Mouse (Mus musculus) heart, postnatal 0 days (tissue): ENCODE results near the gene Pcna. TPM values are rescaled to one million over a fixed set of nuclear protein-coding genes. Genes with fewer than 3 reads are reported as not detected.
A peak's percentile ranks its signal among the peaks of the same experiment; 100 is the strongest.

Experiments used
- ATAC-seq: fragments of 200-750 bp; cut with Nextera tagmentation; 2 replicates; pipeline ENCODE4 v1.8.0; 2017; ENCODE audit warnings: low read depth, moderate number of reproducible peaks, moderate library complexity; ENCODE audit not compliant: insufficient read depth
- DNase-seq: peaks from one replicate; pipeline ENCODE4 v3.0.0-alpha.2; 2016; ENCODE audit warnings: low spot score
- H3K27ac ChIP-seq: fragments of 300-500 bp; sonication (generic); 2 replicates; pipeline ENCODE4 v1.5.1; 2014; ENCODE audit warnings: low read depth, mild to moderate bottlenecking
- H3K27me3 ChIP-seq: fragments of 300-500 bp; sonication (generic); 2 replicates; pipeline ENCODE4 v1.6.1; 2014; ENCODE audit warnings: low read length, mixed read lengths; ENCODE audit not compliant: control insufficient read depth, insufficient read depth
- H3K36me3 ChIP-seq: fragments of 300-500 bp; sonication (generic); replicated peaks from 2 replicates; pipeline ENCODE4 v1.6.1; 2014; ENCODE audit warnings: low read length, mixed read lengths; ENCODE audit not compliant: control insufficient read depth, insufficient read depth
- H3K4me1 ChIP-seq: fragments of 300-500 bp; sonication (generic); 2 replicates; pipeline ENCODE4 v1.6.1; 2014; ENCODE audit warnings: antibody characterized with exemption; ENCODE audit not compliant: control insufficient read depth, insufficient read depth
- H3K4me2 ChIP-seq: fragments of 300-500 bp; sonication (generic); 2 replicates; pipeline ENCODE4 v1.6.1; 2014; ENCODE audit warnings: low read depth, mild to moderate bottlenecking, low read length, moderate library complexity
- H3K4me3 ChIP-seq: fragments of 300-500 bp; sonication (generic); 2 replicates; pipeline ENCODE4 v1.5.1; 2014; ENCODE audit warnings: low read depth, low read length
- H3K9ac ChIP-seq: fragments of 300-500 bp; sonication (generic); replicated peaks from 2 replicates; pipeline ENCODE4 v1.6.1; 2014; ENCODE audit warnings: low read depth, low read length, mixed read lengths
- H3K9me3 ChIP-seq: fragments of 300-500 bp; sonication (generic); replicated peaks from 2 replicates; pipeline ENCODE4 v1.6.1; 2016; ENCODE audit warnings: low read length; ENCODE audit not compliant: control insufficient read depth
- CTCF ChIP-seq: IDR thresholded peaks from 2 replicates; pipeline ENCODE4 v1.5.1; 2016; ENCODE audit warnings: antibody characterized with exemption, control low read depth, low read depth
- EP300 ChIP-seq: IDR thresholded peaks from 2 replicates; pipeline ENCODE4 v1.6.1; 2016; ENCODE audit warnings: antibody characterized with exemption, low read depth
- WGBS: fragments of 180-500 bp; shearing (Covaris S2); extraction: QIAGEN DNeasy Blood & Tissue Kit; methylation state at CpG from one replicate; pipeline ENCODE4 v1.1.7; 2014; 5-methylcytosine and 5-hydroxymethylcytosine counted together
- polyA plus RNA-seq: library from polyadenylated mRNA; unstranded; fragments of >200 nt; fragmentation: Nextera tagmentation; extraction: Ambion mirVana; gene quantifications from 2 replicates; pipeline ENCODE4 v1.2.1, GENCODE M21; 2015
- total RNA-seq: library from RNA; depleted of rRNA; stranded (reverse); fragments of >200 nt; gene quantifications from 2 replicates; pipeline ENCODE4 v1.2.3, GENCODE M21; 2014; ENCODE audit warnings: low replicate concordance

Gene Pcna
- total and polyA plus RNA-seq, 2 experiments from 2014 or later = 74.8 to 142 TPM

DNA sequence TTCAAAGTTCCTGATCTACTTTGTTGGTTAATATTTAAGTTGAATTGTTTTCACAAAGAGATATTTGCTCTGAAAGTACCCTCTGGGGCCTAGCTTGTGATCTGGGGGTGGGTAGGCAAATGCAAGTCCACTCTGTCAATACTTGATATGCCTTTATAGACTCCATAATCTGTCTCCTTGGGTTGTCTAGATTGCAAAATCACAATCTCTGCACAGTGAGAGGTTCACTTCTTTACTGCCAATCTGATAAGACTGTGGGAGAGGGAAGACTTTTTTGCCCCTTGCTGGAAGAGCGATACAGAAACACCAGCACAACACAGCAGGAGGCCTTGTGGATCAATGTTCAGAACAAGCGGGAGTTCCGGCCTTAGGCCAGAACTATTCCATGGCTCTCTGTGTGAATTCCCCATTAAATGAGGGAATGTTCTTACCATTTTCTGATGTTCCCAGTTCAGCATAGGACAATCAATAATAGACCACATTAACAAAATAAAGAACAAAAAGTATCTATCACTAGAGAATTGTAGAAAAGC lies 20.6 kb downstream of the Pcna start:
- no peaks in the 10 kb centered on the region for H3K27me3 ChIP-seq
- no peaks in the 10 kb centered on the region for H3K9me3 ChIP-seq
- ATAC-seq (no peak), DNase-seq (no peak)
- H3K36me3 ChIP-seq = no peaks in the 10 kb centered on the region
- TF ChIP-seq CTCF (no peak), EP300 (no peak)
- WGBS = 92% methylated on average over 3 of the region's 3 CpGs
- no peaks in the 10 kb centered on the region for H3K4me1 ChIP-seq
- no peak overlapping the region for H3K4me2 ChIP-seq
- no peak overlapping the region for H3K9ac ChIP-seq
- H3K27ac ChIP-seq = no peak overlapping the region
- no peak overlapping the region for H3K4me3 ChIP-seq

DNA sequence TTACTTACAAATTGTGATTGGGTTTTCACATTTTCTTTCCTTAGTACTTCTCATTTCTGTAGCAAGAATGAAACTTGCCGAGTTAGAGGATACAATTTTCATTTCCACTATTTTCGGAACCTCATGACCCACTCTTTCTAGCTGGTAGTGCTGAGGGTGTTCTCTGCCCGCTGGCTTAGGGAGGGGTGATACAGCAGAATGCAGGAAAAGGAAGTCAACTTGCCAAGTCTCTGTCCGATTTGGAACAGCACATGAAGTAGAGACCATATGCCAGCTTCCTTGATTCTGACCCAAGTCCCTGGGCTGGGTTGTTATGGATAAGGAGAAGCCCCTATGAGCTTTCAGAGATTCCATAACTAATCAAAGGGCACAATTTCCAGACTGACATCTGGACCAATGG lies 28.8 kb downstream of the Pcna start:
- Histone ChIP-seq H3K27me3 (no peaks in the 10 kb centered on the region), H3K4me2 (no peak overlapping the region), H3K9ac (no peak overlapping the region), H3K36me3 (no peaks in the 10 kb centered on the region), H3K9me3 (no peaks in the 10 kb centered on the region), H3K4me1 (no peaks in the 10 kb centered on the region), H3K4me3 (no peak overlapping the region), H3K27ac (no peak overlapping the region)
- WGBS = 75% methylated on average over 4 of the region's 4 CpGs
- TF ChIP-seq EP300 = no peak
- no peak for TF ChIP-seq CTCF
- DNase-seq = no peak
- ATAC-seq = no peak

DNA sequence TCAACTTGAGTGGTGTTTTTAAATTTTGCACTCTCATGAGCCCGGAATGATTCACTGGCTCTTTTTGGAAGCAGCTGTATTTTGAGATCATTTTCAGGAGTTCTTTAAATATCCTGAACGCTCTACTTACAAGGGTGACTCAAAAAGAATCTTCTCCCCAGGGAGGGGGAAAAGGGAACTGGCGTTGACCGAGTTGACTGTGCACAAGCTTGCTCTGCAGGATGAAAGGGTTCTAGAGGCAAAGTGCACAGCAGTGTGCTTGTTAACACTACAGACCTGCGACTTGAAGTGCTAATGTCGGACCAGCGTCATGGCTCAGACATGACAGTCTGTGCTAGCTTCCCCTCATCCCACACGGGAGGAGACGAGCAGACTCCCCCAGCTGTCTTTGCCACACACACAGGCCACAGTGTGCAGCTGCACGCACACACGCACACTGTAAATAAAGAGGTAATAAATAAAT lies 31.5 kb downstream of the Pcna start:
- Histone ChIP-seq H3K4me3 (no peak overlapping the region), H3K9me3 (no peaks in the 10 kb centered on the region), H3K4me1 (no peaks in the 10 kb centered on the region), H3K36me3 (no peaks in the 10 kb centered on the region), H3K9ac (no peak overlapping the region), H3K27ac (no peak overlapping the region), H3K4me2 (peak overlapping the region; percentile 11; the same call in 1 of the 2 replicates), H3K27me3 (no peaks in the 10 kb centered on the region)
- 27% methylated on average over 11 of the region's 11 CpGs for WGBS
- TF ChIP-seq EP300 (no peak), CTCF (no peak)
- DNase-seq = peak; percentile 28
- ATAC-seq = no peak; the same call in 1 of the 2 replicates

DNA sequence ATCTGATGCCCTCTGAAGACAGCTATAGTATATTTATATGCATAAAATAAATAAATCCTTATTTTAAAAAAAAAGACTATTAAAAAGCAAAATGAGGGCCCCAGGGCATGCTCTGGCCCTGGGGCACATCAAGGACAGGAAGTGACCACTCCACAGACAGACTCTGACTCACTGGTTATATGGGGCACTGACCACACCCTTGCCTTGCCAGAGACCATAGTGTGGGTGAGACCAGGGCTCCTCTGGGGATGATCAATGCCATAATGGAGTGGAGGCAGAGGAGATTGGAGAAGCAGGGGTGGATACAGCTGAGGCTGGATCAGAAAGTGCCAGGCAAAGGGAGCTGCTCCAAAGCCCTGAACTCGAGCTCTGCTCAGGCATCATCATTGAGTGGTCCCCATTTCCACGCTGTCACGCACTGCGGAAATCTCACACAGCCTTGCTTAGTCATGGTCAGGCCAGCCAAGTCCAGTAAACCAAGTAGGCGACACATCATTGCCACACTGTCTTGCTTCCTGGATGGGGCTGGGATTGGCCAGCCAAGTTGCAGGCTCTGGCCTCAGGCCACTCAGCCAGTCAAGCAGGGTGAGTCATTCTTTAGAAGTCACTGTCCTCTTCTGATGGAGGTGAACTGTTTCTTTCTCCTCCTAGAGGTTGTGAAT lies 41.0 kb downstream of the Pcna start:
- Histone ChIP-seq H3K4me2 (no peak overlapping the region), H3K9me3 (no peaks in the 10 kb centered on the region), H3K27ac (no peak overlapping the region), H3K36me3 (no peaks in the 10 kb centered on the region), H3K4me1 (no peaks in the 10 kb centered on the region), H3K27me3 (no peaks in the 10 kb centered on the region), H3K4me3 (no peak overlapping the region), H3K9ac (no peak overlapping the region)
- no peak for ATAC-seq
- peak; percentile 5 for DNase-seq
- TF ChIP-seq EP300 (no peak), CTCF (no peak)
- 81% methylated on average over 5 of the region's 5 CpGs for WGBS

DNA sequence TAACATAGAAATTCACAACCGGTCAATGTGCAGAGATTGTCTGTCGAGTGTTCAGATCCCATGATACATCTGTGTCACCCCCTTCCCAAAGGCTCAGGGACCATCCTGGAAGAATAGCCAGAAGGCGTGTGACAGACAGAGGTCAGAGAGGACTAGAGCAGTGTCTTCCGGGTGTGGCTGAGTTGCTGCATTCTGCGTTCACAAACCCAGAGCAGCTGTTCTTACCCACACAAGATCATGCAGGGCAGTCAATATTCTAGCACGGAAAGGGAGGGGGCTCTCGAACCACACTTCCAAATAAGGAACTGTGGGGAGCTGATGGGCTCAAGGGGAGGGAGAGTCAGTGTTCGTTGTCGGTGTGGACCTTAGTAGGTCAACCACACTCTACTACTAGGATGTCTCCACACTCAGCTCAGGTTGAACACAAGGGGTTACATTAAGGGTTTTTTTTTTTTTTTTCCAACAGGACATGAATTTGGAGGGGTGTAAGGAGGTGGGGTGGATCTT lies 42.3 kb downstream of the Pcna start:
- Histone ChIP-seq H3K4me1 (no peaks in the 10 kb centered on the region), H3K36me3 (no peaks in the 10 kb centered on the region), H3K9me3 (no peaks in the 10 kb centered on the region), H3K4me2 (no peak overlapping the region), H3K27ac (no peak overlapping the region), H3K4me3 (no peak overlapping the region), H3K27me3 (no peaks in the 10 kb centered on the region), H3K9ac (no peak overlapping the region)
- ATAC-seq = no peak
- no peak for DNase-seq
- 83% methylated on average over 9 of the region's 9 CpGs for WGBS
- no peak for TF ChIP-seq EP300
- no peak for TF ChIP-seq CTCF
